Comparison of ENCODE assay signal across 21 mouse cellular contexts in genomic region chr17:63826767-63827166, GRCm38 (mm10). TPM values are rescaled to one million over a fixed set of nuclear protein-coding genes. Genes with fewer than 3 reads are reported as not detected.
DNase-seq lines count a peak whose midpoint lies in the region; ATAC-seq lines count a peak whose summit lies in the region.
"Had no signal": no experiment of that assay in that cellular context is flagged by ENCODE, and none has a peak within 500 bp of the region (broad histone marks: within the 10 kb centered on the region; RNA-seq: fewer than 3 reads in every experiment).

No protein-coding gene starts in this region.

- H3K4me1 ChIP-seq in neural tube, embryonic 15.5 days = no peaks in the 10 kb centered on the region
- H3K4me1 ChIP-seq: embryonic facial prominence, embryonic 10.5 days; heart, embryonic 12.5 days; hindbrain, embryonic 13.5 days had no signal

- no peak overlapping the region for H3K9ac ChIP-seq in neural tube, embryonic 15.5 days (replicated peaks)
- H3K9ac ChIP-seq: heart, embryonic 12.5 days; hindbrain, embryonic 13.5 days had no signal

- peak; percentile 87 for ATAC-seq in common myeloid progenitor, adult 5-6 weeks (replicated peaks; ENCODE audit: low read depth, poor library complexity, severe bottlenecking)
- peak; percentile 92 for ATAC-seq in megakaryocyte, adult 5-6 weeks (ENCODE audit: poor library complexity, severe bottlenecking)
- no peak for ATAC-seq in neural tube, embryonic 15.5 days (ENCODE audit: low FRiP score)
- ATAC-seq: forebrain, embryonic 14.5 days; hindbrain, postnatal 0 days had no signal

- no peak overlapping the region for H3K4me2 ChIP-seq in neural tube, embryonic 15.5 days
- H3K4me2 ChIP-seq: heart, embryonic 12.5 days; hindbrain, embryonic 13.5 days had no signal

- no peak overlapping the region for H3K27ac ChIP-seq in neural tube, embryonic 15.5 days (replicated peaks)
- H3K27ac ChIP-seq: embryonic facial prominence, embryonic 10.5 days; heart, adult 2 months; hindbrain, embryonic 13.5 days; hindbrain, postnatal 0 days had no signal

- no peaks in the 10 kb centered on the region for H3K27me3 ChIP-seq in neural tube, embryonic 15.5 days (replicated peaks)
- H3K27me3 ChIP-seq: heart, embryonic 12.5 days; hindbrain, embryonic 13.5 days had no signal

- no peak overlapping the region for H3K4me3 ChIP-seq in neural tube, embryonic 15.5 days (replicated peaks)
- H3K4me3 ChIP-seq: embryonic facial prominence, embryonic 10.5 days; heart, adult 2 months; heart, embryonic 12.5 days; hindbrain, embryonic 13.5 days had no signal

- DNase-seq in 416B (ENCODE audit: low read depth) = peak; percentile 80
- peak; percentile 58 for DNase-seq in A20 (ENCODE audit: low read depth, low spot score)
- DNase-seq in layer of hippocampus, postnatal 36 days = no peak
- no peak for DNase-seq in layer of hippocampus, postnatal 14 days (ENCODE audit: low spot score in 2 of 2)
- DNase-seq: adrenal gland, postnatal 10 days; cerebellum, adult 11 months; cerebellum, adult 8-10 months; cerebellum, postnatal 25 days; gastrocnemius, postnatal 36 days; heart, adult 2 months; heart, postnatal 4 days; kidney, adult 11 months had no signal

- 80% methylated on average over 7 of the region's 7 CpGs for WGBS in neural tube, embryonic 15.5 days

- H3K9me3 ChIP-seq in neural tube, embryonic 15.5 days (replicated peaks) = no peaks in the 10 kb centered on the region
- H3K9me3 ChIP-seq: embryonic facial prominence, embryonic 10.5 days; heart, embryonic 12.5 days; hindbrain, embryonic 13.5 days had no signal

- H3K36me3 ChIP-seq in neural tube, embryonic 15.5 days = no peaks in the 10 kb centered on the region
- H3K36me3 ChIP-seq: embryonic facial prominence, embryonic 10.5 days; heart, embryonic 12.5 days; hindbrain, embryonic 13.5 days had no signal

RNA-seq across cellular contexts. Expression of gene Fer, which starts 36.1 kb away (rescaled TPM):
- 13.6 and 26.9 TPM in 2 replicates for total RNA-seq in common myeloid progenitor, adult 5-6 weeks (2017)
- total RNA-seq in megakaryocyte, adult 5-6 weeks (2015) = 4.7 and 7.8 TPM in 2 replicates
- 4.7 and 7.1 TPM in 2 replicates for total RNA-seq in megakaryocyte, adult 5-6 weeks (2017)
- 10 to 100 TPM; 32.4 to 34.9 TPM for total RNA-seq in layer of hippocampus, postnatal 36 days (2021)
- polyA plus RNA-seq in neural tube, embryonic 15.5 days (2015; fragmentation: Nextera tagmentation; extraction: Ambion mirVana) = 30.0 and 31.5 TPM in 2 replicates
- total RNA-seq in layer of hippocampus, postnatal 14 days (2021) = 10 to 100 TPM; 32.5 to 33.0 TPM

RNA-seq across cellular contexts. Expression of gene A930002H24Rik, which starts 36.8 kb away (rescaled TPM):
- total RNA-seq in common myeloid progenitor, adult 5-6 weeks (2017) = not detected in 2 replicates
- total RNA-seq in megakaryocyte, adult 5-6 weeks (2015) = not detected in 2 replicates
- 1.7 TPM in 1 of 2 replicates, not detected in the other for total RNA-seq in megakaryocyte, adult 5-6 weeks (2017)
- not detected for total RNA-seq in layer of hippocampus, postnatal 36 days (2021)
- polyA plus RNA-seq in neural tube, embryonic 15.5 days (2015; fragmentation: Nextera tagmentation; extraction: Ambion mirVana) = 2.9 and 3.6 TPM in 2 replicates
- not detected for total RNA-seq in layer of hippocampus, postnatal 14 days (2021)
- total RNA-seq: gastrocnemius, adult 8-10 months; gastrocnemius, postnatal 36 days; heart, adult 2 months had no signal

Comparison
In these comparisons a context has a peak if more than half of its experiments do, and no peak if none do; other contexts are left out.
1. DNase-seq: peak in 416B (single experiment) and A20 (single experiment); none in layer of hippocampus, postnatal 36 days (0 of 2) and layer of hippocampus, postnatal 14 days (0 of 2).